Mouse (Mus musculus) liver, embryonic 13.5 days (tissue): ENCODE measurements around the gene Pdx1. TPM values are rescaled to one million over a fixed set of nuclear protein-coding genes. Genes with fewer than 3 reads are reported as not detected.

Experiments used
- ATAC-seq: fragments of 200-750 bp; cut with Nextera tagmentation; 2 replicates; pipeline ENCODE4 v1.8.0; 2017; ENCODE audit warnings: low read depth, mild to moderate bottlenecking, moderate number of reproducible peaks, moderate library complexity
- DNase-seq: peaks from one replicate; pipeline ENCODE4 v3.0.0; 2022
- H3K27ac ChIP-seq: fragments of 300-500 bp; sonication (generic); 2 replicates; pipeline ENCODE4 v1.5.1; 2015; ENCODE audit warnings: moderate library complexity, mild to moderate bottlenecking, inconsistent platforms
- H3K27me3 ChIP-seq: fragments of 300-500 bp; sonication (generic); 2 replicates; pipeline ENCODE4 v1.6.1; 2015; ENCODE audit warnings: mild to moderate bottlenecking, inconsistent platforms
- H3K36me3 ChIP-seq: fragments of 300-500 bp; sonication (generic); 2 replicates; pipeline ENCODE4 v1.6.1; 2015; ENCODE audit warnings: mild to moderate bottlenecking, inconsistent platforms
- H3K4me1 ChIP-seq: fragments of 300-500 bp; sonication (generic); replicated peaks from 2 replicates; pipeline ENCODE4 v1.6.1; 2015; ENCODE audit warnings: inconsistent platforms
- H3K4me2 ChIP-seq: fragments of 300-500 bp; sonication (generic); 2 replicates; pipeline ENCODE4 v1.6.1; 2015; ENCODE audit warnings: inconsistent platforms, mild to moderate bottlenecking, moderate library complexity
- H3K4me3 ChIP-seq: fragments of 300-500 bp; sonication (generic); replicated peaks from 2 replicates; pipeline ENCODE4 v1.5.1; 2015; ENCODE audit warnings: mild to moderate bottlenecking, inconsistent platforms
- H3K9ac ChIP-seq: fragments of 300-500 bp; sonication (generic); 2 replicates; pipeline ENCODE4 v1.6.1; 2015; ENCODE audit warnings: mild to moderate bottlenecking, inconsistent platforms
- H3K9me3 ChIP-seq: fragments of 300-500 bp; sonication (generic); replicated peaks from 2 replicates; pipeline ENCODE4 v1.6.1; 2016; ENCODE audit warnings: inconsistent platforms
- WGBS: fragments of 180-500 bp; shearing (Covaris S2); methylation state at CpG from one replicate; pipeline ENCODE4 v1.1.7; 2015; ENCODE audit not compliant: insufficient replicate concordance; 5-methylcytosine and 5-hydroxymethylcytosine counted together
- polyA plus RNA-seq: library from polyadenylated mRNA; unstranded; fragments of >200 nt; fragmentation: Nextera tagmentation; extraction: Ambion mirVana; gene quantifications from 2 replicates; pipeline ENCODE4 v1.2.1, GENCODE M21; 2015

The Pdx1 gene
- polyA plus RNA-seq = 0.16 TPM in 1 of 2 replicates, not detected in the other

DNA sequence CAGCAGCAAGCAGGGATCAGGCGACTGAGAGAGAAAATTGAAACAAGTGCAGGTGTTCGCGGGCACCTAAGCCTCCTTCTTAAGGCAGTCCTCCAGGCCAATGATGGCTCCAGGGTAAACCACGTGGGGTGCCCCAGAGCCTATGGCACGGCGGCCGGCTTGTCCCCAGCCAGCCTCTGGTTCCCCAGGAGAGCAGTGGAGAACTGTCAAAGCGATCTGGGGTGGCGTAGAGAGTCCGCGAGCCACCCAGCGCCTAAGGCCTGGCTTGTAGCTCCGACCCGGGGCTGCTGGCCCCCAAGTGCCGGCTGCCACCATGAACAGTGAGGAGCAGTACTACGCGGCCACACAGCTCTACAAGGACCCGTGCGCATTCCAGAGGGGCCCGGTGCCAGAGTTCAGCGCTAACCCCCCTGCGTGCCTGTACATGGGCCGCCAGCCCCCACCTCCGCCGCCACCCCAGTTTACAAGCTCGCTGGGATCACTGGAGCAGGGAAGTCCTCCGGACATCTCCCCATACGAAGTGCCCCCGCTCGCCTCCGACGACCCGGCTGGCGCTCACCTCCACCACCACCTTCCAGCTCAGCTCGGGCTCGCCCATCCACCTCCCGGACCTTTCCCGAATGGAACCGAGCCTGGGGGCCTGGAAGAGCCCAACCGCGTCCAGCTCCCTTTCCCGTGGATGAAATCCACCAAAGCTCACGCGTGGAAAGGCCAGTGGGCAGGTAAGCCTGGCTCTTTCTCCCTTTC is at the start of gene Pdx1:
Pdx1 (plus strand) TSS at position 34 of the 747 bp plus-strand sequence.
- DNase-seq = no peak
- ATAC-seq = peak; percentile 53
- Histone ChIP-seq H3K27ac (no peak within 1 kb of the TSS), H3K9me3 (no peaks in the 10 kb centered on the region), H3K36me3 (no peaks in the 10 kb centered on the region), H3K4me3 (peak within 1 kb of the TSS; percentile 21), H3K27me3 (peaks cover 99% of the 10 kb centered on the region), H3K4me2 (peak within 1 kb of the TSS; percentile 17), H3K4me1 (peaks cover 4% of the 10 kb centered on the region; the same call in 1 of the 2 replicates), H3K9ac (no peak within 1 kb of the TSS)
- 3% methylated on average over 44 of the region's 44 CpGs for WGBS

DNA sequence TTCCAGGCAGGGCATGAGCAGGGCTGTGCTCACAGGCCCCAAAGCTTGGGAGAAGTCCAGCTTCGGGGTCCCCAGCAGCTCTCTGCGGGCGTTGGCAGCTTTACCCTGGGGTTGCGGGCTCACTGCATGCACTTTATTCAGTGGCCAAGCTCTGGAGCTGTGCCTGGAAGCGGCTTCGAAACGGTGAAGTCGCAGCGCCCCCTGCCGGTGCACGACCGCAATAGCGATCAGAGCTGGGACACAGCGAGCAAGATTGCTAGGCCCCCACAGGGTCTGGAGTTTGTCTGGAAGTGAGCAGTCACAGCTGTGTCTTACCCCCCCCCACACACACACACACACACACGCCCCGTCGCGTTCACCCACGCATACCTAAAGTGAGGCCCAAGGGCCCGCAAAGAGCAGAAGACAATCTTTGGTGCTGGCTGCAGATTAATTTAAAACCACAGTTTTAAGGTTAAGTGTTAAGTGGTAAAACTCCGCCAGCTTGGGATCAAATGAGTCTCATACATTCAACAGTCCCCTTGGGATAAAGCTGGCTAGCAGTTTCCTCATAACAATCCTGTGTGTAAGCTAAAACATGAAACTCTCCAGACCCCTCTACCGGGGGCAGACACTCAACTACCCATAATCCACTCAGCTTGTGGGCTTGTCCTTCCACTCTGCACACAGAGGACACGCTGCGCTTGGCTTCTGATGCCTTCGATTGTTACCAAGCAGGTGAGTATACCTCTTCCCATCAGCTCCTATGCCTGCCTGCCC is 42.2 kb upstream of the Pdx1 start:
- DNase-seq = peak; percentile 20
- H3K27ac ChIP-seq = no peak overlapping the region
- H3K4me1 ChIP-seq = no peaks in the 10 kb centered on the region
- H3K9ac ChIP-seq = no peak overlapping the region
- H3K27me3 ChIP-seq = peaks cover 48% of the 10 kb centered on the region
- H3K4me3 ChIP-seq = no peak overlapping the region
- no peak overlapping the region for H3K4me2 ChIP-seq
- no peaks in the 10 kb centered on the region for H3K9me3 ChIP-seq
- no peaks in the 10 kb centered on the region for H3K36me3 ChIP-seq
- peak; percentile 39; the same call in 1 of the 2 replicates for ATAC-seq
- 15% methylated on average over 25 of the region's 25 CpGs for WGBS

DNA sequence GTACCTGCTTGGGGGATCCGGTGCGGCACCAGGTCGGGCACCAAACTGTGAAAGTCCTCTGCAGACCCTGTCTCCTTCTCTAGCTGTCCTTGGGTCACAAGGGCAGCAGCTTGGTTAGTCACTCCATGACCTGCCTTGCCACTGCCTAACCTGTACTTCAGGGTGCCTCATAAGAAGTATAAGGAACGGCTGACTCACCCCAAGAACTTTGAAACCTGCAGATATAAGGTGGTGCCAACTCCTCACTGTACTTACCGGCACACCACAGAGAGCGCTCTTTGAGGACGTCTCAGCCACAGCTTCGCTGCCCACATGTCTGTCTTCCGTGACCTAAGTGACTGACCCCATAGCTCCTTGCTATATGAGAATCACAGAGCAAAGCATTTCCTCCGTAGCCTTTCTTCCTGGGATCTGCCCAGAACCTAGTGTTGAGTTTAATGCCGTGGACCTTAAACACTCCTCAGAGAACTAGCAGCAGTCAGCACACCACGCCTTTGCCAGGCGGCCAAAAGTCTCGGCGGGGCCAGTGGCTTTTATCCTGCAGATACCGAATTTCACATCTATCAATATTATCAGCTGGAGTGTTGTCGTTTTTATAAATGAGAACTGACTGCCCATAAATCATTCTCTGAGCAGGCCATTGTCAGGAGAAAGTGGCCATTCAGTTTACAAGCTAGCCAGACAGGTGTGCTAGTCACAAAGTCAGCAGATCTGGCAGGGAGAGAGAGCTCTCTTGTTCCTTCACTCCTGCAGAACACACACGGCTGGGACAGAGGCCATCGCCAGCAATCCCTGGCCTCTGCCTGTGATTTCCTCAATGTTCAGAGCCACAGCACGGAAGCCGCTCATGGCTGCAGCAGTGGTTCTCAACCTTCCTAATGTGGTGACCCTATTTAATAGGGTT is 34.1 kb upstream of the Pdx1 start:
- Histone ChIP-seq H3K36me3 (no peaks in the 10 kb centered on the region), H3K4me3 (no peak overlapping the region), H3K4me1 (no peaks in the 10 kb centered on the region), H3K9ac (no peak overlapping the region), H3K27ac (no peak overlapping the region), H3K9me3 (no peaks in the 10 kb centered on the region), H3K4me2 (no peak overlapping the region), H3K27me3 (no peaks in the 10 kb centered on the region)
- 63% methylated on average over 21 of the region's 21 CpGs for WGBS
- no peak for DNase-seq
- ATAC-seq = no peak

DNA sequence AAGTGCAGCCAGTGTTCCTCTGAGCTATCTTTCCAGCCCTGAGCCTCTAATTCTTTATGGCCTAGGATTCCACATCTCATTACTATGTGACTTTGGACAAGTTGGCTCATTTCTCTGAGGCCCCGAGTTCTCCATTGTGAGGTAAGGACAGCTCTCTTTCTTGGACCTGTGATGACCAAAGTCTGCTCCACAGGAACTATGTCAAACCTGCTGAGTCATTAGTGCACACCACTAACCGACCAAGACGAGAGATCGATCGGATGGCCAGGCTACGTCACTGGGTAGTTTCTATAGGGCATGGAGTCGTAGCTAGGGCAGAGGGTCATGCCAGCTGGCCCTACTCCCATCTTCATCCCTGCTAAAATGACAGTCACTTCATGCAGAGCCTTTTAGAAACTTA is 25.9 kb upstream of the Pdx1 start:
- Histone ChIP-seq H3K27ac (no peak overlapping the region), H3K9ac (no peak overlapping the region), H3K27me3 (no peaks in the 10 kb centered on the region), H3K4me1 (no peaks in the 10 kb centered on the region), H3K4me2 (no peak overlapping the region), H3K36me3 (no peaks in the 10 kb centered on the region), H3K4me3 (no peak overlapping the region), H3K9me3 (no peaks in the 10 kb centered on the region)
- DNase-seq (no peak), ATAC-seq (no peak)
- 36% methylated on average over 7 of the region's 7 CpGs for WGBS

DNA sequence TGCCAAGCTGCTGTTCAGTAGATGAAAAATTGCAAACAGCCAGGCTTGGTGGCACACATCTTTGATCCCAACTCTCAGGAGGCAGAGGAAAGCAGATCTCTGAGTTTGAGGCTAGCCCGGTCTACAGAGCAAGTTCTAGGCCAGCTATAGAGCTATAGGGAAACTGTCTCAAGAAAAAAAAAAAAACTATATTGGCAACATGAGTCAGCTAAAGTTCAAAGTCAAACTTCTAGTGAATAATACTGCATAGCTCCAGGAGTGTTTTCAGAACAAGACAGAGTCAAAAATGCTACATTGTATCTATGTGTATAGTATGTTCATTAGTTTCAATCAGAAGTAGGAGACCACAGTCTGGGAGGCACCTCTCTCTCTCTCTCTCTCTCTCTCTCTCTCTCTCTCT is 9.6 kb upstream of the Pdx1 start:
- DNase-seq (no peak), ATAC-seq (no peak)
- 0 out of 2 replicates have a peak, but pooled peaks cover 3% of the 10 kb centered on the region for H3K27me3 ChIP-seq
- H3K9me3 ChIP-seq = no peaks in the 10 kb centered on the region
- 0 out of 2 replicates have a peak, but pooled peaks cover 4% of the 10 kb centered on the region for H3K4me1 ChIP-seq
- 63% methylated on average over 1 of the region's 1 CpGs for WGBS
- no peak overlapping the region for H3K4me3 ChIP-seq
- no peaks in the 10 kb centered on the region for H3K36me3 ChIP-seq
- H3K27ac ChIP-seq = no peak overlapping the region
- no peak overlapping the region for H3K9ac ChIP-seq
- no peak overlapping the region for H3K4me2 ChIP-seq

GRCm38 (mm10) chr5:147260778-147261177 is 9.0 kb upstream of the Pdx1 start:
- H3K4me1 ChIP-seq = 0 out of 2 replicates have a peak, but pooled peaks cover 4% of the 10 kb centered on the region
- H3K4me3 ChIP-seq = no peak overlapping the region
- WGBS = 51% methylated on average over 4 of the region's 4 CpGs
- no peak overlapping the region for H3K9ac ChIP-seq
- no peak overlapping the region for H3K27ac ChIP-seq
- H3K27me3 ChIP-seq = peaks cover 8% of the 10 kb centered on the region; the same call in 1 of the 2 replicates
- DNase-seq = no peak
- no peak for ATAC-seq
- no peaks in the 10 kb centered on the region for H3K36me3 ChIP-seq
- H3K4me2 ChIP-seq = no peak overlapping the region
- H3K9me3 ChIP-seq = no peaks in the 10 kb centered on the region

DNA sequence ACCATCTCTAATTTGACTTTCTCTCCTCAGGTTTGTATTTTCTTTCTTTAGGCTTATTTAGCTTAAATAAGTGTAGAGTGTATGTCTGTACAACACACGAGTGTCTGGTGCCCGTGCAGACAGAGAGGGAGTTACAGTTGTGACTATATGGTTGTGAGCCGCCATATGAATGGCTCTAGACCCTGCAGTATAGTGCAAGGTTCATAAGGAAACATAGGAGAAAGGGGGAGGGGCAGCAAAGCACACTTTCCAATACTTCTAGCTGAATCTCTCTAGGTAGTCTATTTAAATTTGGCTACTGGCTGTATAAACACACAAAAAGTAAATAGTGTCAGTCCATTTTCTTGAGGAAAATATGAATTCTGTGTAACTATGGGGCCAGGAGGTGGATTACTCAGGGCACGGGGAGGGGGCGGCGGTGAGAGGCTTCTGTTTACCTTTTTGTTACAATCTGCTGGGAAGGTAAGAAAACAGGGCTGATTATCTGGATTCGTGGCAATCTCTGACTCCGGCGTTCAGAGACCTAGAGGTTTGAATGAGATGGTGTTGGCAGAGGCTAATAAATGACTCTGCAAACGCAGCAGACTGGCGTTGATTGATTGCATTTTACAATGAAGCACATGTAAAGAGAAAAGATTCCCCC is 7.7 kb upstream of the Pdx1 start:
- Histone ChIP-seq H3K9ac (no peak overlapping the region), H3K4me2 (no peak overlapping the region), H3K9me3 (no peaks in the 10 kb centered on the region), H3K4me1 (0 out of 2 replicates have a peak, but pooled peaks cover 4% of the 10 kb centered on the region), H3K27ac (no peak overlapping the region), H3K36me3 (no peaks in the 10 kb centered on the region), H3K4me3 (no peak overlapping the region), H3K27me3 (peaks cover 21% of the 10 kb centered on the region)
- 44% methylated on average over 11 of the region's 11 CpGs for WGBS
- ATAC-seq (no peak), DNase-seq (no peak)

- H3K9me3 ChIP-seq = no peaks in the 10 kb centered on the region
- H3K27ac ChIP-seq = no peak overlapping the region
- H3K4me3 ChIP-seq = no peak overlapping the region
- no peak overlapping the region for H3K9ac ChIP-seq
- H3K4me2 ChIP-seq = no peak overlapping the region
- 26% methylated on average over 4 of the region's 4 CpGs for WGBS
- H3K27me3 ChIP-seq = peaks cover 40% of the 10 kb centered on the region
- H3K4me1 ChIP-seq = 0 out of 2 replicates have a peak, but pooled peaks cover 4% of the 10 kb centered on the region
- ATAC-seq (peak; percentile 48; the same call in 1 of the 2 replicates), DNase-seq (no peak)
- no peaks in the 10 kb centered on the region for H3K36me3 ChIP-seq
Measured at GRCm38 (mm10) chr5:147263945-147264344, 5.8 kb upstream of the Pdx1 start.

DNA sequence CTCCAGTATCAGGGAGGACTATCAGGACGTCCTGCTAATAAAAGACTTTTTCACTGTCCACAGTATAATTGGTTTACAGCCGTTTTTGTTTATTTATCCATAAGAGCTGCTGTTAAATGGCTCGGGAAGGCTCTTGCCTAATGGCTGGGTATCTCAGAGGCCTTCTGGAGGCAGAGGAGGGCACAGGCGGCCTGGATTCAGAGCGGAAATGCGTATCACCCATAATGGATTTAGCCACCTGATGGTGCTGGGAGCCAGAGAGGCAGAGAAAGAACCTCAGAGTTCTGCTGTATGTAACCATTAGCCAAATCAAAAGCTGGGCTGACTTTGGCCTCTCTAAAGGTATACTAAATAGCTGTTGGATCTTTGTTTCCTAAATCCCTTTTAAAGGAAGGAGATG is 2.3 kb upstream of the Pdx1 start:
- Histone ChIP-seq H3K9ac (no peak overlapping the region), H3K27ac (no peak overlapping the region), H3K9me3 (no peaks in the 10 kb centered on the region), H3K4me3 (no peak overlapping the region), H3K36me3 (no peaks in the 10 kb centered on the region), H3K4me1 (peaks cover 4% of the 10 kb centered on the region; the same call in 1 of the 2 replicates), H3K4me2 (no peak overlapping the region), H3K27me3 (peaks cover 75% of the 10 kb centered on the region)
- 16% methylated on average over 6 of the region's 6 CpGs for WGBS
- no peak for ATAC-seq
- no peak for DNase-seq

DNA sequence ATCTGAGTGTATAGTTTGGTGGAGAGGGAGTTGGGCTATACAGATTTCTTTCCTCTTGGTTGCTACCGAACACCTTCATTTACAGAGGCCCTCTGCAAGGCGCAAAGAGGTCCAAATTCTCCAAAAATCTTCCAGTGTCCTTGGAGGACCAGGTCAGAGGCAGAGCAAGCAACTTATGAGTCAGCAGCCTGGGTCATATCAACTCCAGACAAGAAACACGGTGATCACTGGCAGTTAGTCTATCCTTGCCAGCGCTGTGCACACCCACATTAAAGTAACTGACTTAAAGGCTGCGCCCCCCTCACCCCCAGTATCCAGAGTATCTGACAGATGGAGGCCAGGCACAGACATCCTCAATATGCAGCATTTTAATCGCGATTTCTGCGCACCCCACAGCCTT is 1.0 kb upstream of the Pdx1 start:
- 6% methylated on average over 8 of the region's 8 CpGs for WGBS
- Histone ChIP-seq H3K4me1 (peaks cover 4% of the 10 kb centered on the region; the same call in 1 of the 2 replicates), H3K4me2 (no peak overlapping the region), H3K27ac (no peak overlapping the region), H3K9ac (no peak overlapping the region), H3K4me3 (no peak overlapping the region), H3K9me3 (no peaks in the 10 kb centered on the region), H3K36me3 (no peaks in the 10 kb centered on the region), H3K27me3 (peaks cover 88% of the 10 kb centered on the region)
- ATAC-seq = no peak
- no peak for DNase-seq
